Mouse (Mus musculus) adrenal gland, postnatal 36 days (tissue): Measurements from ENCODE around the gene Vasn. TPM values are rescaled to one million over a fixed set of nuclear protein-coding genes. Genes with fewer than 3 reads are reported as not detected.

Source experiments
- DNase-seq, 2 experiments: peaks; one replicate each; pipeline ENCODE4 v3.0.0; 2021; ENCODE audit warnings: mixed read lengths in 1 of 2
- total RNA-seq, 2 experiments: library from RNA; stranded (reverse); gene quantifications; 2 replicates each; pipeline ENCODE4 v1.2.3; 2021

Gene Vasn
- total RNA-seq, 2 experiments from 2014 or later = 8.9 to 15.1 TPM

- DNase-seq = peak; percentile 50 to 63
Observed at GRCm38 (mm10) chr16:4606431-4607084, 33.2 kb upstream of the Vasn start.

GRCm38 (mm10) chr16:4607818-4608531 is 31.8 kb upstream of the Vasn start:
- peak; percentile 88 to 91 for DNase-seq

- DNase-seq = no peak
Observed at GRCm38 (mm10) chr16:4608532-4609059, 31.1 kb upstream of the Vasn start.

GRCm38 (mm10) chr16:4611193-4611592 is 28.5 kb upstream of the Vasn start:
- DNase-seq = no peak

- DNase-seq = no peak
Observed at GRCm38 (mm10) chr16:4611676-4612075, 28.1 kb upstream of the Vasn start.

GRCm38 (mm10) chr16:4613736-4614135 is 26.0 kb upstream of the Vasn start:
- DNase-seq = no peak

- DNase-seq = no peak
Observed at GRCm38 (mm10) chr16:4614639-4615038, 25.1 kb upstream of the Vasn start.

GRCm38 (mm10) chr16:4615297-4615696 is 24.4 kb upstream of the Vasn start:
- DNase-seq = no peak

- DNase-seq = no peak
Observed at GRCm38 (mm10) chr16:4616829-4617228, 22.9 kb upstream of the Vasn start.

- no peak for DNase-seq
Observed at GRCm38 (mm10) chr16:4624074-4624473, 15.7 kb upstream of the Vasn start.

GRCm38 (mm10) chr16:4624481-4625110 is 15.1 kb upstream of the Vasn start, which contains the start of gene Pam16:
TSS of gene Pam16 (minus strand) at chr16:4624988.
- DNase-seq = peak; percentile 94 to 97

- no peak for DNase-seq
Observed at GRCm38 (mm10) chr16:4627105-4627504, 12.6 kb upstream of the Vasn start.

GRCm38 (mm10) chr16:4628898-4629419 is 10.8 kb upstream of the Vasn start:
- DNase-seq = no peak

- peak; percentile 87 to 88 for DNase-seq
Observed at GRCm38 (mm10) chr16:4629950-4630349, 9.8 kb upstream of the Vasn start.

GRCm38 (mm10) chr16:4632050-4632449 is 7.7 kb upstream of the Vasn start:
- DNase-seq = no peak

- DNase-seq = no peak
Observed at GRCm38 (mm10) chr16:4633661-4634060, 6.1 kb upstream of the Vasn start.

- peak; percentile 43 to 61 for DNase-seq
Observed at GRCm38 (mm10) chr16:4634681-4635080, 5.1 kb upstream of the Vasn start.

- DNase-seq = no peak
Observed at GRCm38 (mm10) chr16:4635760-4636159, 4.0 kb upstream of the Vasn start.

- no peak for DNase-seq
Observed at GRCm38 (mm10) chr16:4638891-4639390, 800 bp upstream of the Vasn start.

GRCm38 (mm10) chr16:4640267-4641005 is 695 bp downstream of the Vasn start:
- DNase-seq = peak in 1 of 2 experiments; percentile 35

GRCm38 (mm10) chr16:4641119-4641838 is 1.5 kb downstream of the Vasn start:
- peak in 1 of 2 experiments; percentile 34 for DNase-seq
